ENCODE assay signal across 8 mouse cellular contexts in the genomic region with DNA sequence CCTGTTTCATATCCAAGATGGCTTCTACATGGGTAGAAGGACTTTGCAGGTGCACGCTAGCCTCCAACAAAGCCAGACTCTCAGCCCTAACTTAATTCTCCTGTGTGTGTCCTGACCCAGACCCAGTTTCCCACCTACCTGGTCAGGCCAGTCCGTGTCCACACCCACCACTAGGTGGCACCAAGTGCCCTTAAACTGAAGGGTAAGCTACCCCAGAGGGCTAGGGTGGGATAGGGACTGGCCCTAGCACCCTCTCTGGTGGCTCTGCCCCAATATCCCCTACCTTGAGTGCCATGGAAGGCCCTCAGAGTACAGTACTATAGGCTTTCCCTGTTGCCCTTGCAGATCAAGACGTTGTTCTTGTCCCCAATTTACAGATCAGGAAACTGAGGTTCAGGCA.
DNase-seq lines count a peak whose midpoint lies in the region; ATAC-seq and TF ChIP-seq lines count a peak whose summit lies in the region.

No protein-coding gene starts in this region.

- no peaks in the 10 kb centered on the region for H3K36me3 ChIP-seq in forebrain, embryonic 12.5 days (replicated peaks)
- H3K36me3 ChIP-seq in forebrain, embryonic 10.5 days (replicated peaks), result no peaks in the 10 kb centered on the region
- H3K36me3 ChIP-seq in testis, adult 2 months (ENCODE audit: control insufficient read depth, insufficient read depth, low read length), result no peaks in the 10 kb centered on the region
- H3K36me3 ChIP-seq in embryonic facial prominence, embryonic 10.5 days (replicated peaks), result no peaks in the 10 kb centered on the region
- no peaks in the 10 kb centered on the region for H3K36me3 ChIP-seq in stomach, postnatal 0 days (ENCODE audit: control insufficient read depth, insufficient read depth, low read length)

- peaks cover 22% of the 10 kb centered on the region; the same call in 1 of the 2 replicates for H3K27me3 ChIP-seq in forebrain, embryonic 12.5 days
- H3K27me3 ChIP-seq in forebrain, embryonic 10.5 days (ENCODE audit: poor library complexity, severe bottlenecking), result peaks cover 54% of the 10 kb centered on the region
- H3K27me3 ChIP-seq in testis, adult 2 months (ENCODE audit: control insufficient read depth, insufficient read depth, low read length), result no peaks in the 10 kb centered on the region
- H3K27me3 ChIP-seq in embryonic facial prominence, embryonic 10.5 days (replicated peaks; ENCODE audit: low read depth, poor library complexity, severe bottlenecking), result peaks cover 76% of the 10 kb centered on the region
- H3K27me3 ChIP-seq in stomach, postnatal 0 days (ENCODE audit: control insufficient read depth, insufficient read depth, low read length), result no peaks in the 10 kb centered on the region

- no peak for TF ChIP-seq POLR2A in testis, adult 2 months (IDR thresholded peaks at IDR 0.05; ENCODE audit: control insufficient read depth, low read depth, low read length)

- H3K27ac ChIP-seq in forebrain, embryonic 12.5 days, result no peak overlapping the region
- H3K27ac ChIP-seq in forebrain, embryonic 10.5 days, result no peak overlapping the region
- H3K27ac ChIP-seq in testis, adult 2 months (ENCODE audit: control insufficient read depth, insufficient read depth, low read depth, low read length), result no peak overlapping the region
- H3K27ac ChIP-seq in embryonic facial prominence, embryonic 10.5 days (replicated peaks), result no peak overlapping the region
- H3K27ac ChIP-seq in stomach, postnatal 0 days (replicated peaks), result no peak overlapping the region

- ATAC-seq in forebrain, embryonic 12.5 days (ENCODE audit: low FRiP score), result peak; percentile 53; the same call in 1 of the 2 replicates
- ATAC-seq in stomach, postnatal 0 days (ENCODE audit: low FRiP score, low TSS enrichment), result peak; percentile 41

- no peak overlapping the region for H3K4me2 ChIP-seq in forebrain, embryonic 12.5 days
- H3K4me2 ChIP-seq in stomach, postnatal 0 days (replicated peaks; ENCODE audit: low read depth), result no peak overlapping the region

- peaks cover 21% of the 10 kb centered on the region for H3K4me1 ChIP-seq in forebrain, embryonic 12.5 days
- H3K4me1 ChIP-seq in forebrain, embryonic 10.5 days, result peaks cover 45% of the 10 kb centered on the region
- no peaks in the 10 kb centered on the region for H3K4me1 ChIP-seq in testis, adult 2 months (ENCODE audit: control insufficient read depth, insufficient read depth, low read length)
- peaks cover 61% of the 10 kb centered on the region for H3K4me1 ChIP-seq in embryonic facial prominence, embryonic 10.5 days
- H3K4me1 ChIP-seq in stomach, postnatal 0 days (replicated peaks; ENCODE audit: control insufficient read depth, insufficient read depth), result no peaks in the 10 kb centered on the region

- no peak overlapping the region for H3K9ac ChIP-seq in forebrain, embryonic 12.5 days
- no peak overlapping the region for H3K9ac ChIP-seq in stomach, postnatal 0 days (ENCODE audit: low read length)

- peak; percentile 65; the same call in 1 of the 2 replicates for TF ChIP-seq CTCF in testis, adult 2 months (IDR thresholded peaks at IDR 0.05; ENCODE audit: control insufficient read depth, insufficient read depth, insufficient replicate concordance, low read depth, low read length)
- peak; percentile 83 for TF ChIP-seq CTCF in stomach, postnatal 0 days (IDR thresholded peaks at IDR 0.05; ENCODE audit: low read depth)

- H3K4me3 ChIP-seq in forebrain, embryonic 12.5 days (replicated peaks), result no peak overlapping the region
- H3K4me3 ChIP-seq in forebrain, embryonic 10.5 days, result no peak overlapping the region
- H3K4me3 ChIP-seq in testis, adult 2 months (ENCODE audit: control insufficient read depth, low read depth, low read length), result no peak overlapping the region
- no peak overlapping the region for H3K4me3 ChIP-seq in embryonic facial prominence, embryonic 10.5 days
- H3K4me3 ChIP-seq in stomach, postnatal 0 days (ENCODE audit: low read depth, low read length), result no peak overlapping the region

- no peaks in the 10 kb centered on the region for H3K9me3 ChIP-seq in forebrain, embryonic 12.5 days
- no peaks in the 10 kb centered on the region for H3K9me3 ChIP-seq in forebrain, embryonic 10.5 days
- no peaks in the 10 kb centered on the region for H3K9me3 ChIP-seq in embryonic facial prominence, embryonic 10.5 days
- H3K9me3 ChIP-seq in stomach, postnatal 0 days (ENCODE audit: control insufficient read depth, low read length), result no peaks in the 10 kb centered on the region

- DNase-seq in forebrain, embryonic 10.5 days (ENCODE audit: extremely low spot score, low spot score), result no peak
- DNase-seq in testis, postnatal 14 days (ENCODE audit: low spot score), result no peak
- peak; percentile 59 for DNase-seq in embryonic facial prominence, embryonic 10.5 days (ENCODE audit: low spot score)
- DNase-seq in kidney, adult 8-10 months, result peak; percentile 17 to 61
- peak; percentile 79 for DNase-seq in lung, postnatal 36 days
- DNase-seq in stomach, postnatal 0 days (ENCODE audit: low spot score), result peak; percentile 45

- no peak for TF ChIP-seq EP300 in stomach, postnatal 0 days (optimal IDR thresholded peaks at IDR 0.05)

- 40% methylated on average over 3 of the region's 3 CpGs for WGBS in forebrain, embryonic 12.5 days
- WGBS in forebrain, embryonic 10.5 days, result 41% methylated on average over 3 of the region's 3 CpGs
- 43% methylated on average over 3 of the region's 3 CpGs for WGBS in embryonic facial prominence, embryonic 10.5 days
- 49% methylated on average over 3 of the region's 3 CpGs for WGBS in stomach, postnatal 0 days

Comparison
In these comparisons a context has a peak if more than half of its experiments do, and no peak if none do; other contexts are left out.
1. DNase-seq: peak in embryonic facial prominence, embryonic 10.5 days (single experiment), kidney, adult 8-10 months (2 of 2), lung, postnatal 36 days (single experiment) and stomach, postnatal 0 days (single experiment); none in forebrain, embryonic 10.5 days (single experiment) and testis, postnatal 14 days (single experiment).